Mouse (Mus musculus) cerebellum, adult 18-20 months (tissue): ENCODE measurements at regions not wholly inside any gene's neighbourhood (a gene's known extent, or its start where the extent isn't known, plus 50 kb on each side); places are given as distances from the start of the nearest gene placed in this dataset.

Experiments used
- DNase-seq, 2 experiments: peaks; one replicate each; pipeline ENCODE4 v3.0.0; 2021

- DNase-seq: no peak
These were observed 139.1 kb downstream of the Tomm20 start for GRCm38 (mm10) chr8:126806591-126806990.

- no peak for DNase-seq
These were observed 139.5 kb downstream of the Tomm20 start for GRCm38 (mm10) chr8:126806181-126806560.

GRCm38 (mm10) chr8:126805365-126806180, 140.1 kb downstream of the Tomm20 start:
- DNase-seq: no peak

GRCm38 (mm10) chr8:126804115-126804514, 141.5 kb downstream of the Tomm20 start:
- DNase-seq: no peak

GRCm38 (mm10) chr8:126802641-126803040, 143.0 kb downstream of the Tomm20 start:
- DNase-seq: no peak

- DNase-seq: no peak
These were observed 144.7 kb downstream of the Tomm20 start for GRCm38 (mm10) chr8:126800976-126801375.

- no peak for DNase-seq
These were observed 147.9 kb downstream of the Tomm20 start for GRCm38 (mm10) chr8:126797571-126798334.

- DNase-seq: no peak
These were observed 152.0 kb downstream of the Tomm20 start for GRCm38 (mm10) chr8:126793657-126794056.

GRCm38 (mm10) chr8:126791069-126791468, 154.6 kb downstream of the Tomm20 start:
- DNase-seq: no peak

- no peak for DNase-seq
These were observed 155.4 kb downstream of the Tomm20 start for GRCm38 (mm10) chr8:126790214-126790613.

- no peak for DNase-seq
These were observed 156.6 kb downstream of the Tomm20 start for GRCm38 (mm10) chr8:126789076-126789475.

GRCm38 (mm10) chr8:126788669-126789068, 157.0 kb downstream of the Tomm20 start:
- no peak for DNase-seq

- DNase-seq: no peak
These were observed 158.2 kb downstream of the Tomm20 start for GRCm38 (mm10) chr8:126787398-126787797.

- no peak for DNase-seq
These were observed 160.4 kb downstream of the Tomm20 start for GRCm38 (mm10) chr8:126785211-126785610.

GRCm38 (mm10) chr8:126784604-126785003, 161.0 kb downstream of the Tomm20 start:
- no peak for DNase-seq

- no peak for DNase-seq
These were observed 161.8 kb downstream of the Tomm20 start for GRCm38 (mm10) chr8:126783703-126784440.

- no peak for DNase-seq
These were observed 167.0 kb downstream of the Tomm20 start for GRCm38 (mm10) chr8:126778673-126779072.

GRCm38 (mm10) chr8:126778131-126778530, 167.5 kb downstream of the Tomm20 start:
- DNase-seq: no peak

- no peak for DNase-seq
These were observed 168.8 kb downstream of the Tomm20 start for GRCm38 (mm10) chr8:126776605-126777469.

GRCm38 (mm10) chr8:126775334-126775733, 170.3 kb downstream of the Tomm20 start:
- no peak for DNase-seq

- no peak for DNase-seq
These were observed 170.8 kb downstream of the Tomm20 start for GRCm38 (mm10) chr8:126774816-126775215.

GRCm38 (mm10) chr8:126772748-126773147, 172.9 kb downstream of the Tomm20 start:
- DNase-seq: no peak
